Mouse (Mus musculus) heart, embryonic 15.5 days (tissue): ENCODE measurements at regions not wholly inside any gene's neighbourhood (a gene's known extent, or its start where the extent isn't known, plus 50 kb on each side); places are given as distances from the start of the nearest gene placed in this dataset.

ENCODE experiments used
- ATAC-seq: fragments of 200-750 bp; cut with Nextera tagmentation; replicated peaks from 2 replicates; pipeline ENCODE4 v1.8.0; 2017; ENCODE audit warnings: low read depth, moderate TSS enrichment; ENCODE audit not compliant: insufficient number of reproducible peaks, insufficient read depth, low FRiP score
- H3K27ac ChIP-seq: fragments of 300-500 bp; sonication (generic); 2 replicates; pipeline ENCODE4 v1.5.1; 2015; ENCODE audit warnings: mild to moderate bottlenecking, inconsistent platforms
- H3K27me3 ChIP-seq: fragments of 300-500 bp; sonication (generic); 2 replicates; pipeline ENCODE4 v1.6.1; 2015; ENCODE audit warnings: inconsistent platforms
- H3K36me3 ChIP-seq: fragments of 300-500 bp; sonication (generic); 2 replicates; pipeline ENCODE4 v1.6.1; 2015; ENCODE audit warnings: mild to moderate bottlenecking, inconsistent platforms
- H3K4me1 ChIP-seq: fragments of 300-500 bp; sonication (generic); replicated peaks from 2 replicates; pipeline ENCODE4 v1.6.1; 2015; ENCODE audit warnings: inconsistent platforms
- H3K4me2 ChIP-seq: fragments of 300-500 bp; sonication (generic); 2 replicates; pipeline ENCODE4 v1.6.1; 2015; ENCODE audit warnings: inconsistent platforms, mild to moderate bottlenecking, moderate library complexity
- H3K4me3 ChIP-seq: fragments of 300-500 bp; sonication (generic); 2 replicates; pipeline ENCODE4 v1.5.1; 2015; ENCODE audit warnings: mild to moderate bottlenecking, inconsistent platforms
- H3K9ac ChIP-seq: fragments of 300-500 bp; sonication (generic); 2 replicates; pipeline ENCODE4 v1.6.1; 2015; ENCODE audit warnings: mild to moderate bottlenecking, inconsistent platforms
- H3K9me3 ChIP-seq: fragments of 300-500 bp; sonication (generic); replicated peaks from 2 replicates; pipeline ENCODE4 v1.6.1; 2016; ENCODE audit warnings: inconsistent platforms
- WGBS: fragments of 180-500 bp; shearing (Covaris S2); methylation state at CpG from one replicate; pipeline ENCODE4 v1.1.7; 2015; ENCODE audit warnings: mixed read lengths; 5-methylcytosine and 5-hydroxymethylcytosine counted together

- H3K36me3 ChIP-seq = no peaks in the 10 kb centered on the region
- H3K27me3 ChIP-seq = no peaks in the 10 kb centered on the region
- H3K9ac ChIP-seq = no peak overlapping the region
- no peaks in the 10 kb centered on the region for H3K9me3 ChIP-seq
- H3K27ac ChIP-seq = no peak overlapping the region
- 72% methylated on average over 5 of the region's 5 CpGs for WGBS
- no peak overlapping the region for H3K4me3 ChIP-seq
- no peak overlapping the region for H3K4me2 ChIP-seq
- H3K4me1 ChIP-seq = no peaks in the 10 kb centered on the region
- ATAC-seq = no peak
Measured at GRCm38 (mm10) chr13:54318601-54319000, 52.5 kb upstream of the Cplx2 start.

DNA sequence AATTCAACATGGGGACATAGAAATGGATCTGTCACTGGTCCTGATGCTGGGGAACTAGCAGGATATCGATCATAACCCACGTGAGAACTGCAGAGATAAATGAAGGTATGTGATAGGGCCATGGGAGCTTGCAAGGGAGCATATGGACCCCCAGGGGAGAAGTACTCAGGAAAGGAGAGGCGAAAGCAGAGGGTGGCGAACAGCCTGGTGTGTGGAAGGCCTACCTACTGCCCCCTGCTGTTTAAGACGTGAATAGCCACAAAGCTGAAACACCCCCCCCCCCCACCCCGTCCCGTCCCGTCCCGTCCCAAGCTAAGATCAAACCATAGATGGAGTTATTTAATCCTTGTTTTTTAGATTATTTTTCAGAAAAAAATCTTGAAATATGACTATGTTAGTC is 50.9 kb upstream of the Cplx2 start:
- ATAC-seq = no peak
- 44% methylated on average over 9 of the region's 9 CpGs for WGBS

DNA sequence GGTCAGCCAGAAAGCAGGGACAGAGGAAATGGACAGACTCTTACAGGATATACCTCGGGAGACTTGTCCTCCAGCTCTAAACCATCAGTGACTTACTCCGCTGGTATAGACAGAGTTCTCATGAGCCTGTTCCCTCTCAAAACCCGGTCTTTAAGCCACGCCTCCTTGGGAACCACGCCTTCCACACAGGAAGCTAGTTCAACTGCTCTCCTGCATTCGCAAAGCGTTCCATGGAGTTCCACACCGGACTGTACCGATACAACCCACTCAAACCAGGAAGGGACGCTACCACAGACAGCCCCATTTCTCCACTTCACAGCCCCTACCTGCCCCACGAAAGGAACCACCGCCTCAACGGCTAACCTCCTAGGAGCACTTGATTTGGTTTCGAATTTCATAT is 50.1 kb upstream of the Cplx2 start:
- no peak overlapping the region for H3K4me3 ChIP-seq
- no peak overlapping the region for H3K9ac ChIP-seq
- no peak overlapping the region for H3K4me2 ChIP-seq
- no peak overlapping the region for H3K27ac ChIP-seq
- 58% methylated on average over 14 of the region's 14 CpGs for WGBS
- no peak for ATAC-seq
- no peaks in the 10 kb centered on the region for H3K36me3 ChIP-seq
- H3K9me3 ChIP-seq = no peaks in the 10 kb centered on the region
- H3K27me3 ChIP-seq = 0 out of 2 replicates have a peak, but pooled peaks cover 5% of the 10 kb centered on the region
- H3K4me1 ChIP-seq = no peaks in the 10 kb centered on the region

More for the DNA sequence above, 50.9 kb upstream of the Cplx2 start:
- H3K4me2 ChIP-seq = no peak overlapping the region
- H3K4me1 ChIP-seq = no peaks in the 10 kb centered on the region
- no peak overlapping the region for H3K27ac ChIP-seq
- no peak overlapping the region for H3K9ac ChIP-seq
- no peaks in the 10 kb centered on the region for H3K9me3 ChIP-seq
- H3K36me3 ChIP-seq = no peaks in the 10 kb centered on the region
- 0 out of 2 replicates have a peak, but pooled peaks cover 5% of the 10 kb centered on the region for H3K27me3 ChIP-seq
- H3K4me3 ChIP-seq = no peak overlapping the region
